Mouse (Mus musculus) midbrain, embryonic 16.5 days (tissue): ENCODE results near the gene Mafk. TPM values are rescaled to one million over a fixed set of nuclear protein-coding genes. Genes with fewer than 3 reads are reported as not detected.

Source experiments
- ATAC-seq: fragments of 200-750 bp; cut with Nextera tagmentation; 2 replicates; pipeline ENCODE4 v1.8.0; 2017; ENCODE audit warnings: moderate TSS enrichment
- H3K27ac ChIP-seq: fragments of 300-500 bp; sonication (generic); 2 replicates; pipeline ENCODE4 v1.5.1; 2014; ENCODE audit warnings: mild to moderate bottlenecking, low read length, mixed read lengths
- H3K27me3 ChIP-seq: fragments of 300-500 bp; sonication (generic); 2 replicates; pipeline ENCODE4 v1.6.1; 2014; ENCODE audit warnings: low read depth, low read length, mixed read lengths; ENCODE audit not compliant: control insufficient read depth, insufficient read depth
- H3K36me3 ChIP-seq: fragments of 300-500 bp; sonication (generic); 2 replicates; pipeline ENCODE4 v1.6.1; 2014; ENCODE audit warnings: mild to moderate bottlenecking, low read length, moderate library complexity, mixed read lengths; ENCODE audit not compliant: control insufficient read depth, insufficient read depth
- H3K4me1 ChIP-seq: fragments of 300-500 bp; sonication (generic); 2 replicates; pipeline ENCODE4 v1.6.1; 2014; ENCODE audit warnings: mild to moderate bottlenecking, low read length, mixed read lengths; ENCODE audit not compliant: control insufficient read depth, insufficient read depth
- H3K4me2 ChIP-seq: fragments of 300-500 bp; sonication (generic); 2 replicates; pipeline ENCODE4 v1.6.1; 2014; ENCODE audit warnings: mild to moderate bottlenecking, low read length, mixed read lengths
- H3K4me3 ChIP-seq: fragments of 300-500 bp; sonication (generic); 2 replicates; pipeline ENCODE4 v1.5.1; 2014; ENCODE audit warnings: low read depth, mild to moderate bottlenecking, low read length, moderate library complexity, mixed read lengths
- H3K9ac ChIP-seq: fragments of 300-500 bp; sonication (generic); 2 replicates; pipeline ENCODE4 v1.6.1; 2014; ENCODE audit warnings: low read depth, low read length, mixed read lengths
- H3K9me3 ChIP-seq: fragments of 300-500 bp; sonication (generic); replicated peaks from 2 replicates; pipeline ENCODE4 v1.6.1; 2014; ENCODE audit warnings: mild to moderate bottlenecking, low read length, mixed read lengths; ENCODE audit not compliant: control insufficient read depth, poor library complexity, severe bottlenecking
- WGBS: fragments of 180-500 bp; shearing (Covaris S2); extraction: QIAGEN DNeasy Blood & Tissue Kit; methylation state at CpG from one replicate; pipeline ENCODE4 v1.1.7; 2014; 5-methylcytosine and 5-hydroxymethylcytosine counted together
- polyA plus RNA-seq: library from polyadenylated mRNA; unstranded; fragments of >200 nt; fragmentation: Nextera tagmentation; extraction: Ambion mirVana; gene quantifications from 2 replicates; pipeline ENCODE4 v1.2.1, GENCODE M21; 2015

Gene Mafk
- polyA plus RNA-seq, 1 experiment from 2014 or later: 17.6 TPM

DNA sequence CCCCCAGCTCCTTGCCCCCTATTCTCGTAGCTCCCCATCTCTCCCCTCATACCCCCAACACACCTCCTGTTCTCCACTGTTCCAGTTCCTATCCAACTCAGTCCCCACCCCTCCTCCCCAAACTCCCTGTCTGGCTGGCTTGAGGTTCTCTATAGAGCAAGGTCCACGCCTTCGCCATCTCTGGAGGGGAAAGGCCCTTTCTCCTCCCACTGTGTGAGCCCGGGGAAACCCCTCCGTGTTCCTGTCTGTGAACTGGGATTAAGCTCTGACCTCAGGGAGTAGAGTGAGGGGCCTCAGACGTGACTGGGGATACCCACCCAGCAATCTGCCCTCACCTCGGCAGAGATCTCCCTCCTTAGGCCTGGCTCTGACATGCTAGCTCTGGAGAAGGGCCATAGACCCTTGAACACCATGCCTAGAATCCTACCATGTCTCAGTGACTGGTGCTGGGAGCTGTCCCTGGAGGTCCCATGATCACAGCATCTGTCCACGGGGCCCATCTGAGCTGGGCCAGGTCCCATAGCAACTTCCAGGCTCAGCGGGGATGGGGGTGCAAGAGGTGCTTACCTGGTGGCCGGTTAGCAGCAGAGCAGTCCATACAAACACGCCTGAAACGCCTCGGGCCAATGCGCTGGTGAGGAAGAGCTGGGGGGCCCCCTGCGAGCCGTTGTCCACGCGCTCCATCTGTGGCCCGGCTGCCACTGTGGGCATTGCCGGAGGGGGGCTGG lies 21.2 kb downstream of the Mafk start:
- WGBS: 74% methylated on average over 20 of the region's 20 CpGs
- no peak overlapping the region for H3K9ac ChIP-seq
- no peak overlapping the region for H3K4me3 ChIP-seq
- no peaks in the 10 kb centered on the region for H3K4me1 ChIP-seq
- H3K9me3 ChIP-seq: no peaks in the 10 kb centered on the region
- no peak for ATAC-seq
- H3K27me3 ChIP-seq: peaks cover 14% of the 10 kb centered on the region
- H3K27ac ChIP-seq: no peak overlapping the region
- no peaks in the 10 kb centered on the region for H3K36me3 ChIP-seq
- H3K4me2 ChIP-seq: no peak overlapping the region

DNA sequence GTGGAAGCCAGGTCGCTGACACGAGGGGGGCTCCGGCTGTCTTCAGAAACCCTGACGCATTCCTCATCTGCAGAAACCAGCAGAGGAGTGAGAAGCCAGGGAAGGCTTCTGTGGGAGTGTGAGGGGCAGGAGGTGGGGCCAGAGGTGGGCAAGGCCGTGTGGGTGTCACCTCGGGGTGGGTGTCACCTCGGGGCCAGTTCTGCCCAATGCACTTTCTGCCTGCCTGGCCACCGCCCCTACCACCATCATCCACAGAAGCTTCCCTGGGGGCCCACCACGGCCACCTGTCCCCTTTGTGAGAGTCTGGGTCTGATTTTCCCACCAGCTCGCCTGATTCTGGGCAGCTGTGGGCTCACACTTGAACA lies 21.8 kb downstream of the Mafk start:
- no peak overlapping the region for H3K4me3 ChIP-seq
- ATAC-seq: no peak
- H3K9ac ChIP-seq: no peak overlapping the region
- no peaks in the 10 kb centered on the region for H3K9me3 ChIP-seq
- H3K4me2 ChIP-seq: no peak overlapping the region
- peaks cover 14% of the 10 kb centered on the region for H3K27me3 ChIP-seq
- H3K36me3 ChIP-seq: no peaks in the 10 kb centered on the region
- H3K4me1 ChIP-seq: no peaks in the 10 kb centered on the region
- 64% methylated on average over 8 of the region's 10 CpGs for WGBS
- H3K27ac ChIP-seq: no peak overlapping the region

DNA sequence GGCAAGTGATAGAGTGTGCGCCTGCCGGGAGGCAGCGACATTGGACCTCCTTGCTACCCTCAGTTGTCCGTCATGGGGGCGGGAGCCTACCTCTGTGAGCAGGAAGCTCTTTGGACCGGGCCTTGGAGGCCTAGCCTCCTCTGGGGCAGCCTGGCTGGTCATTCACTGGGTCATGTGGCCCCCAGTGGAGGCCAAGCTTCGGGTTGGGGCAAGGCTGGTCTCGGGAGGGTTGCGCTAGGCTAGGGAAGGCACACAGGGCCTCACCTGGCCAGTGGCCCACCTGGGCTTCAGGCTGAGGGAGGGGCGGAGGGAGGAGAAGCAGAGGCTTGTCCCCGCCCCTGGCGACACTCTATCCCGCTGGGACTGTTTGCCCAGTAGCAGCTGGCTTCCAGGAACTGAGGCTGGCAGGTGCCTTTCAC lies 22.7 kb downstream of the Mafk start:
- no peak overlapping the region for H3K27ac ChIP-seq
- H3K9me3 ChIP-seq: no peaks in the 10 kb centered on the region
- no peak overlapping the region for H3K4me3 ChIP-seq
- no peak overlapping the region for H3K4me2 ChIP-seq
- H3K4me1 ChIP-seq: no peaks in the 10 kb centered on the region
- H3K9ac ChIP-seq: no peak overlapping the region
- H3K36me3 ChIP-seq: no peaks in the 10 kb centered on the region
- H3K27me3 ChIP-seq: peaks cover 14% of the 10 kb centered on the region
- 12% methylated on average over 13 of the region's 13 CpGs for WGBS
- no peak for ATAC-seq

DNA sequence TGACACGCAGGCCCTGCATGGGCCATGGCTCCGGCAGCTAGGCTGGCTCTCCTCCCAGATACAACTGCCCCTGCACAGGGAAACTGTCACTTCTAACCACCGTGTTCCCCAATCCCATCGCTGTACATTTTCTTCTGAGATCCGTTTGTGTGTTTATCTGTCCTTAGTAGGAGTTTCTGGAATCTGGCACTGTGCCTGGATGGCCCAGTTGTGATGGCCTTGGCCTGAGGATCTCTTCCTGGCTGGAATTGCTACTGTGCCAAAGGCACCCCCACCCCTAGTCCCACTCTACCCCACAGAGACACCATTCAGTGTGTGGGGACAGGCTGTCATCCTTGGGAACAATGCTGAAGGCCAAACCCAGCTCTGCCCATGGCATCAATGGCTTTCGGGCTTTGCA lies 24.7 kb downstream of the Mafk start:
- H3K4me1 ChIP-seq: no peaks in the 10 kb centered on the region
- no peak for ATAC-seq
- H3K9ac ChIP-seq: no peak overlapping the region
- peaks cover 14% of the 10 kb centered on the region for H3K27me3 ChIP-seq
- 80% methylated on average over 6 of the region's 6 CpGs for WGBS
- H3K9me3 ChIP-seq: no peaks in the 10 kb centered on the region
- H3K36me3 ChIP-seq: no peaks in the 10 kb centered on the region
- no peak overlapping the region for H3K4me2 ChIP-seq
- H3K4me3 ChIP-seq: no peak overlapping the region
- H3K27ac ChIP-seq: no peak overlapping the region

DNA sequence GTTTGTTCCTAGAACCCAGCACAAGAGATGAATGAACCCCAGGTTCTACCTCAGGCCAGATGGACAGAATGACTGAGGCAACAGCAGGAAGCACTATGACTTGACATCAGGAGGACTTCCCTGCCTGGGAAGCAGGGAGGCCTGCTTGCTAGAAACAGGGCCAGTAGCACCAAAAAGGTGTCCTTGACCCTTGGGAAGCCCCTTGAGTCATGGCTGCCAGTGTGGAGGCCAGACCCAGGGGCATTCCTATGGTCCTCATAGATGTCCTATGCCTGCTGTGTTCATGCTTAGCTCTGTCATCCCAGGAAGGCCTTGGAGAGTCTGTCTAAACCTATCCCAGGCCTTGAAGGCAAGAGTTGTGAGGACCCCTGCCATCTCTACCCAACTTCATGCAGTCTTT lies 25.1 kb downstream of the Mafk start:
- Histone ChIP-seq H3K27me3 (peaks cover 14% of the 10 kb centered on the region), H3K4me1 (no peaks in the 10 kb centered on the region), H3K36me3 (no peaks in the 10 kb centered on the region), H3K4me2 (no peak overlapping the region), H3K9me3 (no peaks in the 10 kb centered on the region), H3K4me3 (no peak overlapping the region), H3K27ac (no peak overlapping the region), H3K9ac (no peak overlapping the region)
- ATAC-seq: no peak

GRCm38 (mm10) chr5:139817292-139817691 lies 26.0 kb downstream of the Mafk start:
- ATAC-seq: no peak

DNA sequence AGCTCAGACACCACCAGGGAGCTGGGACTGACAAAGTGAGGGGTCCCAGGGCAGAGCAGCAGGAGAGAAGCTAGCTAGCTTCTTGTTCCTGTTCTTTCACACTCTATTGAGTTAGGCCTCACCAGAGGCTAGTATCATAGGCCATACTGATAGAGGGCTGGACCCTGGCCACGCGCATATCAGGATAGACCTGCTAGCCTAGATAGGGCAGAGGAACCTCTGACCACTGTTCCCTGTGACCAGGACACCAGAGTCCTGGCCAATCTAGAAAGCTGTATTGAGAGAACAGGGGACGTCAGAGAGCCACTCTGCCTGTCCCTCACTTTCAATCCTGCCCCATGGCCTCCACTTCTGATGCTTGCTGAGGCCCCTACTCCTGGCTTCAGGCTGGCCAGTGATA lies 26.7 kb downstream of the Mafk start:
- no peaks in the 10 kb centered on the region for H3K4me1 ChIP-seq
- H3K4me3 ChIP-seq: no peak overlapping the region
- no peaks in the 10 kb centered on the region for H3K9me3 ChIP-seq
- peaks cover 6% of the 10 kb centered on the region; the same call in 1 of the 2 replicates for H3K36me3 ChIP-seq
- 80% methylated on average over 3 of the region's 3 CpGs for WGBS
- no peak for ATAC-seq
- no peak overlapping the region for H3K9ac ChIP-seq
- no peak overlapping the region for H3K4me2 ChIP-seq
- peaks cover 10% of the 10 kb centered on the region for H3K27me3 ChIP-seq
- H3K27ac ChIP-seq: no peak overlapping the region

More at GRCm38 (mm10) chr5:139817292-139817691, 26.0 kb downstream of the Mafk start:
- Histone ChIP-seq H3K36me3 (0 out of 2 replicates have a peak, but pooled peaks cover 3% of the 10 kb centered on the region), H3K27me3 (peaks cover 14% of the 10 kb centered on the region), H3K4me1 (no peaks in the 10 kb centered on the region), H3K27ac (no peak overlapping the region), H3K9me3 (no peaks in the 10 kb centered on the region), H3K4me3 (no peak overlapping the region), H3K4me2 (no peak overlapping the region), H3K9ac (no peak overlapping the region)
- 13% methylated on average over 1 of the region's 1 CpGs for WGBS

- H3K4me3 ChIP-seq: no peak overlapping the region
- no peak for ATAC-seq
- WGBS: 59% methylated on average over 4 of the region's 4 CpGs
- no peak overlapping the region for H3K27ac ChIP-seq
- no peak overlapping the region for H3K9ac ChIP-seq
- H3K36me3 ChIP-seq: peaks cover 11% of the 10 kb centered on the region; the same call in 1 of the 2 replicates
- H3K4me1 ChIP-seq: no peaks in the 10 kb centered on the region
- no peak overlapping the region for H3K4me2 ChIP-seq
- H3K9me3 ChIP-seq: no peaks in the 10 kb centered on the region
- peaks cover 6% of the 10 kb centered on the region for H3K27me3 ChIP-seq
Observed at GRCm38 (mm10) chr5:139818801-139819200, 27.5 kb downstream of the Mafk start.

DNA sequence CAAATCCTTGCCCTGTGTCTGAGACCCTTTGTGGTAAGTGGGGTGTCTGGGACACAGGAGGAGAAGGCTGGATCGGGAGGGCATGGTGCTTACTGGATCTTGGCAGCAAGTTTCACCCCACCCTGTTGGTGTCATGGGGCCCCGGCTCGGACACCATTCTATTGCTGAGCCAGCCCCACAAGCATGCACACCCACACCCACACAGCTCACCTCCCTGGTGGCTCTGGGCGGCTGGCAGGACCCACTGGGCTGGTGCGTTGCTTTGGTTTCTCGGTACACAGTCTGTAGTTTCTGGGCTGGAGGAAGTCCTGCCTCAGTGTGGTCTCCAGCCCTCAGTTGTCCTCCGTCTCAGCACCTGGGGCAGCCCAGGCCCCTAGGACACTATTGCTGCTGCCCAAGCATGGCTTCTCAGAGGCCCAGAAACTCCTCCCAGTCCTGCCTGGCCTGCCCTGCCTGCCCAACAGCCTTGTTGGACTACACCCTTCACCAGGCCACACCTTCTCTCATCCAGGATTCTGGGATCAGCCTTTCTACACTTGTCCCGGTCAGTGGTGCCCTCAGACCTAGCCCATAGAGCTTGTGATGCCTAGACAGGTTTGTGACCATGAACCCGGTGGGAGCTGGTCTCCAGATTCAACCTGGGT lies 28.3 kb downstream of the Mafk start, which contains the start of gene Tmem184a:
Gene Tmem184a (minus strand): TSS at position 380 of the 644 bp plus-strand sequence.
- H3K4me1 ChIP-seq: 0 out of 2 replicates have a peak, but pooled peaks cover 1% of the 10 kb centered on the region
- no peaks in the 10 kb centered on the region for H3K9me3 ChIP-seq
- no peak within 1 kb of the TSS for H3K4me3 ChIP-seq
- H3K9ac ChIP-seq: no peak within 1 kb of the TSS
- no peak within 1 kb of the TSS for H3K4me2 ChIP-seq
- no peak for ATAC-seq
- H3K36me3 ChIP-seq: peaks cover 12% of the 10 kb centered on the region; the same call in 1 of the 2 replicates
- 91% methylated on average over 9 of the region's 9 CpGs for WGBS
- no peaks in the 10 kb centered on the region; the same call in 1 of the 2 replicates for H3K27me3 ChIP-seq
- no peak within 1 kb of the TSS for H3K27ac ChIP-seq
